In genomic region chr19:42779531-42780155, GRCm38 (mm10) we compare ENCODE assay signal across 8 mouse cellular contexts. TPM values are rescaled to one million over a fixed set of nuclear protein-coding genes. Genes with fewer than 3 reads are reported as not detected.
DNase-seq lines count a peak whose midpoint lies in the region; ATAC-seq and TF ChIP-seq lines count a peak whose summit lies in the region.

TSS of gene Hps1 (minus strand) at chr19:42779978.

- dilution Hi-C loops in CH12.LX (cut with MboI; ENCODE audit: extremely low pct_ligation_motif_present, extremely low pct_unique_long_range_greater_than_20kb, low sequenced_read_pairs): no loop called here

- peak; percentile 87 for TF ChIP-seq POLR2A in CH12.LX (IDR thresholded peaks at IDR 0.05; ENCODE audit: low read depth, low read length)
- TF ChIP-seq POLR2A in testis, adult 2 months (IDR thresholded peaks at IDR 0.05; ENCODE audit: control insufficient read depth, low read depth, low read length): peak; percentile 55; the same call in 1 of the 2 replicates

- under 1% methylated on average over 43 of the region's 43 CpGs for WGBS in forebrain, embryonic 12.5 days
- under 1% methylated on average over 43 of the region's 43 CpGs for WGBS in heart, postnatal 0 days
- WGBS in liver, embryonic 16.5 days (ENCODE audit: insufficient replicate concordance): under 1% methylated on average over 42 of the region's 43 CpGs
- WGBS in neural tube, embryonic 13.5 days: under 1% methylated on average over 43 of the region's 43 CpGs

- TF ChIP-seq EP300 in CH12.LX (IDR thresholded peaks at IDR 0.05; ENCODE audit: low read length): no peak
- no peak for TF ChIP-seq EP300 in heart, postnatal 0 days (IDR thresholded peaks at IDR 0.05; ENCODE audit: low read depth)

- no peaks in the 10 kb centered on the region for H3K27me3 ChIP-seq in CH12.LX (replicated peaks)
- peaks cover 2% of the 10 kb centered on the region; the same call in 1 of the 2 replicates for H3K27me3 ChIP-seq in forebrain, embryonic 12.5 days
- H3K27me3 ChIP-seq in heart, postnatal 0 days (ENCODE audit: control insufficient read depth, insufficient read depth, low read length): no peaks in the 10 kb centered on the region
- no peaks in the 10 kb centered on the region for H3K27me3 ChIP-seq in liver, embryonic 16.5 days (ENCODE audit: control insufficient read depth, insufficient read depth, low read depth, low read length)
- no peaks in the 10 kb centered on the region for H3K27me3 ChIP-seq in neural tube, embryonic 13.5 days
- no peaks in the 10 kb centered on the region for H3K27me3 ChIP-seq in testis, adult 2 months (ENCODE audit: control insufficient read depth, insufficient read depth, low read length)

- TF ChIP-seq RAD21 in CH12.LX (IDR thresholded peaks at IDR 0.05; ENCODE audit: low read depth, low read length): no peak

- no peaks in the 10 kb centered on the region for H3K79me2 ChIP-seq in CH12.LX (replicated peaks; ENCODE audit: control insufficient read depth, extremely low read depth, insufficient read depth, poor library complexity, severe bottlenecking)

- H3K36me3 ChIP-seq in CH12.LX (replicated peaks in 1 of 2; ENCODE audit: control insufficient read depth in 1 of 2, insufficient read depth in 1 of 2, low read length in 1 of 2): peaks cover 0 to 30% of the 10 kb centered on the region in 2 experiments
- no peaks in the 10 kb centered on the region for H3K36me3 ChIP-seq in forebrain, embryonic 12.5 days (replicated peaks)
- H3K36me3 ChIP-seq in heart, postnatal 0 days (replicated peaks; ENCODE audit: control insufficient read depth, insufficient read depth, low read length): no peaks in the 10 kb centered on the region; the same call in 1 of the 2 replicates
- H3K36me3 ChIP-seq in liver, embryonic 16.5 days (ENCODE audit: control insufficient read depth, insufficient read depth): no peaks in the 10 kb centered on the region
- H3K36me3 ChIP-seq in neural tube, embryonic 13.5 days: no peaks in the 10 kb centered on the region
- no peaks in the 10 kb centered on the region for H3K36me3 ChIP-seq in testis, adult 2 months (ENCODE audit: control insufficient read depth, insufficient read depth, low read length)

- peak within 1 kb of the TSS; percentile 88 for H3K9ac ChIP-seq in CH12.LX (ENCODE audit: insufficient read depth, low read depth)
- H3K9ac ChIP-seq in forebrain, embryonic 12.5 days: peak within 1 kb of the TSS; percentile 57
- peak within 1 kb of the TSS; percentile 54 for H3K9ac ChIP-seq in heart, postnatal 0 days (replicated peaks; ENCODE audit: low read depth, low read length)
- H3K9ac ChIP-seq in liver, embryonic 16.5 days (ENCODE audit: low read depth, low read length): peak within 1 kb of the TSS; percentile 73
- peak within 1 kb of the TSS; percentile 79 for H3K9ac ChIP-seq in neural tube, embryonic 13.5 days

- in situ Hi-C loops in CH12.LX (cut with MboI; ENCODE audit: low pct_ligation_motif_present, low pct_unique_long_range_greater_than_20kb, low sequenced_read_pairs): no loop called here

- DNase-seq in CH12.LX (ENCODE audit: extremely low read depth): peak; percentile 91
- peak; percentile 88 for DNase-seq in c-Kit-positive CD71-positive TER-119-negative erythroid progenitor cells, embryonic 14.5 days (ENCODE audit: low read depth)
- peak; percentile 87 for DNase-seq in heart, postnatal 0 days (ENCODE audit: low spot score)
- peak; percentile 88 to 94 for DNase-seq in kidney, postnatal 4 days

- peak; percentile 98 for ATAC-seq in forebrain, embryonic 12.5 days (ENCODE audit: low FRiP score)
- ATAC-seq in heart, postnatal 0 days (ENCODE audit: insufficient read depth, low read depth): peak; percentile 97
- peak; percentile 95 for ATAC-seq in liver, embryonic 16.5 days (ENCODE audit: low read depth)
- ATAC-seq in neural tube, embryonic 13.5 days (ENCODE audit: low read depth): peak; percentile 98

- no peaks in the 10 kb centered on the region for H3K9me3 ChIP-seq in CH12.LX (replicated peaks; ENCODE audit: low read length)
- H3K9me3 ChIP-seq in forebrain, embryonic 12.5 days: no peaks in the 10 kb centered on the region
- H3K9me3 ChIP-seq in heart, postnatal 0 days (replicated peaks; ENCODE audit: control insufficient read depth, low read length): no peaks in the 10 kb centered on the region
- H3K9me3 ChIP-seq in liver, embryonic 16.5 days (replicated peaks; ENCODE audit: control insufficient read depth, low read length): no peaks in the 10 kb centered on the region
- H3K9me3 ChIP-seq in neural tube, embryonic 13.5 days: no peaks in the 10 kb centered on the region; the same call in 1 of the 2 replicates

- H3K4me3 ChIP-seq in CH12.LX (replicated peaks in 1 of 3; ENCODE audit: low read depth in 2 of 3, low read length in 2 of 3, poor library complexity in 1 of 3): peak within 1 kb of the TSS; percentile 65 to 75 (median 67)
- peak within 1 kb of the TSS; percentile 55 for H3K4me3 ChIP-seq in forebrain, embryonic 12.5 days (replicated peaks)
- peak within 1 kb of the TSS; percentile 67 for H3K4me3 ChIP-seq in heart, postnatal 0 days (ENCODE audit: low read depth, low read length)
- peak within 1 kb of the TSS; percentile 76 for H3K4me3 ChIP-seq in liver, embryonic 16.5 days (ENCODE audit: low read depth, low read length)
- peak within 1 kb of the TSS; percentile 60 for H3K4me3 ChIP-seq in neural tube, embryonic 13.5 days
- H3K4me3 ChIP-seq in testis, adult 2 months (ENCODE audit: control insufficient read depth, low read depth, low read length): peak within 1 kb of the TSS; percentile 90

- TF ChIP-seq CTCF in CH12.LX (conservative IDR thresholded peaks at IDR 0.05 in 1 of 2, IDR thresholded peaks at IDR 0.05 in 1 of 2; ENCODE audit: low read depth in 2 of 2, low read length in 2 of 2): no peak; a peak in 1 of 4 replicates
- no peak for TF ChIP-seq CTCF in heart, postnatal 0 days (IDR thresholded peaks at IDR 0.05; ENCODE audit: low read depth)
- TF ChIP-seq CTCF in testis, adult 2 months (IDR thresholded peaks at IDR 0.05; ENCODE audit: control insufficient read depth, insufficient read depth, insufficient replicate concordance, low read depth, low read length): peak; percentile 20; the same call in 1 of the 2 replicates

- peak within 1 kb of the TSS; percentile 81 for H3K4me2 ChIP-seq in CH12.LX (ENCODE audit: insufficient read depth, low read depth, poor library complexity, severe bottlenecking)
- H3K4me2 ChIP-seq in forebrain, embryonic 12.5 days: peak within 1 kb of the TSS; percentile 59
- peak within 1 kb of the TSS; percentile 79 for H3K4me2 ChIP-seq in heart, postnatal 0 days (ENCODE audit: low read depth, low read length)
- H3K4me2 ChIP-seq in liver, embryonic 16.5 days (ENCODE audit: low read depth, low read length): peak within 1 kb of the TSS; percentile 81
- H3K4me2 ChIP-seq in neural tube, embryonic 13.5 days: peak within 1 kb of the TSS; percentile 60

- peaks cover 10 to 26% of the 10 kb centered on the region in 2 experiments for H3K4me1 ChIP-seq in CH12.LX (ENCODE audit: control insufficient read depth in 1 of 2, insufficient read depth in 2 of 2)
- peaks cover 17% of the 10 kb centered on the region for H3K4me1 ChIP-seq in forebrain, embryonic 12.5 days
- peaks cover 4% of the 10 kb centered on the region; the same call in 1 of the 2 replicates for H3K4me1 ChIP-seq in heart, postnatal 0 days (ENCODE audit: control insufficient read depth, insufficient read depth)
- H3K4me1 ChIP-seq in liver, embryonic 16.5 days (ENCODE audit: control insufficient read depth, low read depth, low read length): peaks cover 10% of the 10 kb centered on the region
- H3K4me1 ChIP-seq in neural tube, embryonic 13.5 days (replicated peaks): peaks cover 9% of the 10 kb centered on the region
- H3K4me1 ChIP-seq in testis, adult 2 months (ENCODE audit: control insufficient read depth, insufficient read depth, low read length): peaks cover 9% of the 10 kb centered on the region

- H3K27ac ChIP-seq in CH12.LX (ENCODE audit: insufficient read depth, low read depth): peak within 1 kb of the TSS; percentile 25; the same call in 1 of the 2 replicates
- H3K27ac ChIP-seq in forebrain, embryonic 12.5 days: peak within 1 kb of the TSS; percentile 74
- peak within 1 kb of the TSS; percentile 74 for H3K27ac ChIP-seq in heart, postnatal 0 days (ENCODE audit: low read depth)
- H3K27ac ChIP-seq in liver, embryonic 16.5 days (ENCODE audit: low read length): peak within 1 kb of the TSS; percentile 53
- H3K27ac ChIP-seq in neural tube, embryonic 13.5 days (replicated peaks): peak within 1 kb of the TSS; percentile 89
- H3K27ac ChIP-seq in testis, adult 2 months (ENCODE audit: control insufficient read depth, insufficient read depth, low read depth, low read length): peak within 1 kb of the TSS; percentile 56; the same call in 1 of the 2 replicates

TF ChIP-seq in CH12.LX, 34 proteins besides CTCF, POLR2A, EP300 and RAD21 (continues in another document):
- TF ChIP-seq BHLHE40 (IDR thresholded peaks at IDR 0.05; ENCODE audit: low read depth, low read length) (peak; percentile 96), NELFE (IDR thresholded peaks at IDR 0.05; ENCODE audit: low read depth, low read length) (peak; percentile 85), MYC (IDR thresholded peaks at IDR 0.05; ENCODE audit: low read depth, low read length) (peak; percentile 69; the same call in 1 of the 2 replicates), ZKSCAN1 (IDR thresholded peaks at IDR 0.05; ENCODE audit: borderline replicate concordance, low read depth, low read length) (no peak), MXI1 (IDR thresholded peaks at IDR 0.05; ENCODE audit: low read depth, low read length) (peak; percentile 90), ETS1 (conservative IDR thresholded peaks at IDR 0.05; ENCODE audit: low read depth, low read length) (peak; percentile 59; the same call in 1 of the 2 replicates), CHD1 (IDR thresholded peaks at IDR 0.05; ENCODE audit: low read depth, low read length) (no peak), MEF2A (IDR thresholded peaks at IDR 0.05; ENCODE audit: borderline replicate concordance, low read depth, low read length) (no peak), TCF12 (IDR thresholded peaks at IDR 0.05; ENCODE audit: low read depth, low read length) (peak; percentile 66), KAT2A (IDR thresholded peaks at IDR 0.05; ENCODE audit: insufficient replicate concordance, low read length) (no peak), HCFC1 (IDR thresholded peaks at IDR 0.05; ENCODE audit: low read depth, low read length) (peak; percentile 74), USF2 (conservative IDR thresholded peaks at IDR 0.05; ENCODE audit: low read depth, low read length) (peak; percentile 98)

RNA-seq across cellular contexts. Expression of gene Hps1, which starts in this region (rescaled TPM):
- total RNA-seq in CH12.LX (2012; rRNA removed): 21.8 and 29.7 TPM in 2 replicates
- 16.0 and 17.7 TPM in 2 replicates for total RNA-seq in CH12.LX (2014; rRNA removed)
- polyA plus RNA-seq in CH12.LX (2012; ENCODE audit: insufficient read length, low read depth): 21.4 and 22.6 TPM in 2 replicates
- polyA plus RNA-seq in forebrain, embryonic 12.5 days (2016; fragmentation: Nextera tagmentation; extraction: Ambion mirVana): 16.4 and 16.9 TPM in 2 replicates
- 6.6 and 9.4 TPM in 2 replicates for total RNA-seq in heart, postnatal 0 days (2014; rRNA removed; ENCODE audit: low replicate concordance)
- 2.4 and 3.2 TPM in 2 replicates for polyA plus RNA-seq in heart, postnatal 0 days (2015; fragmentation: Nextera tagmentation; extraction: Ambion mirVana)
- 6.0 and 6.2 TPM in 2 replicates for polyA plus RNA-seq in liver, embryonic 16.5 days (2015; fragmentation: Nextera tagmentation; extraction: Ambion mirVana)
- polyA plus RNA-seq in neural tube, embryonic 13.5 days (2015; fragmentation: Nextera tagmentation; extraction: Ambion mirVana): 12.5 and 13.5 TPM in 2 replicates
- 5.7 and 6.7 TPM in 2 replicates for polyA plus RNA-seq in testis, adult 2 months (2012; rRNA removed)

Comparison
In these comparisons a context has a peak if more than half of its experiments do, and no peak if none do; other contexts are left out.
1. Peak in every context shown above with its lines: DNase-seq, ATAC-seq, H3K4me3 ChIP-seq and H3K27ac ChIP-seq.
2. H3K27ac ChIP-seq: peak in every context shown above with its lines; median percentile 89 in neural tube, embryonic 13.5 days; 74 in forebrain, embryonic 12.5 days; 74 in heart, postnatal 0 days; 56 in testis, adult 2 months; 53 in liver, embryonic 16.5 days; 25 in CH12.LX.